Mouse (Mus musculus) heart, embryonic 10.5 days (tissue): ENCODE results near the gene Tmem9b. TPM values are rescaled to one million over a fixed set of nuclear protein-coding genes. Genes with fewer than 3 reads are reported as not detected.

Experiments
- DNase-seq: peaks from one replicate; pipeline ENCODE4 v3.0.0-alpha.2; 2017; ENCODE audit warnings: low spot score
- H3K27ac ChIP-seq: fragments of 300-500 bp; sonication (generic); 2 replicates; pipeline ENCODE4 v1.5.1; 2016; ENCODE audit warnings: mild to moderate bottlenecking
- H3K27me3 ChIP-seq: fragments of 300-500 bp; sonication (generic); 2 replicates; pipeline ENCODE4 v1.6.1; 2016; ENCODE audit warnings: mild to moderate bottlenecking; ENCODE audit not compliant: poor library complexity, insufficient read depth, severe bottlenecking
- H3K36me3 ChIP-seq: fragments of 300-500 bp; sonication (generic); 2 replicates; pipeline ENCODE4 v1.6.1; 2016; ENCODE audit warnings: mild to moderate bottlenecking, moderate library complexity
- H3K4me1 ChIP-seq: fragments of 300-500 bp; sonication (generic); 2 replicates; pipeline ENCODE4 v1.6.1; 2016; ENCODE audit warnings: mild to moderate bottlenecking
- H3K4me3 ChIP-seq: fragments of 300-500 bp; sonication (generic); 2 replicates; pipeline ENCODE4 v1.5.1; 2016; ENCODE audit warnings: mild to moderate bottlenecking, moderate library complexity
- H3K9me3 ChIP-seq: fragments of 300-500 bp; sonication (generic); 2 replicates; pipeline ENCODE4 v1.6.1; 2016; ENCODE audit warnings: mild to moderate bottlenecking, moderate library complexity
- WGBS: fragments of 180-500 bp; shearing (Covaris S2); methylation state at CpG from one replicate; pipeline ENCODE4 v1.1.7; 2016; 5-methylcytosine and 5-hydroxymethylcytosine counted together
- polyA plus RNA-seq: library from polyadenylated mRNA; unstranded; fragments of >200 nt; fragmentation: Nextera tagmentation; extraction: Ambion mirVana; gene quantifications from 2 replicates; pipeline ENCODE4 v1.2.1, GENCODE M21; 2016

The Tmem9b gene
- polyA plus RNA-seq, 1 experiment from 2014 or later: 45.9 TPM

- Histone ChIP-seq H3K4me3 (no peak overlapping the region), H3K4me1 (no peaks in the 10 kb centered on the region), H3K27ac (no peak overlapping the region), H3K9me3 (no peaks in the 10 kb centered on the region), H3K36me3 (no peaks in the 10 kb centered on the region), H3K27me3 (no peaks in the 10 kb centered on the region)
- DNase-seq: no peak
- WGBS: 89% methylated on average over 8 of the region's 8 CpGs
Observed at GRCm38 (mm10) chr7:109723114-109723513, 29.6 kb downstream of the Tmem9b start.

GRCm38 (mm10) chr7:109722618-109723017 lies 30.1 kb downstream of the Tmem9b start:
- H3K36me3 ChIP-seq: no peaks in the 10 kb centered on the region
- DNase-seq: no peak
- WGBS: 91% methylated on average over 2 of the region's 2 CpGs

GRCm38 (mm10) chr7:109719286-109719685 lies 33.4 kb downstream of the Tmem9b start:
- H3K9me3 ChIP-seq: no peaks in the 10 kb centered on the region
- H3K4me1 ChIP-seq: no peaks in the 10 kb centered on the region
- no peak overlapping the region for H3K27ac ChIP-seq
- DNase-seq: no peak
- H3K4me3 ChIP-seq: no peak overlapping the region
- no peaks in the 10 kb centered on the region for H3K36me3 ChIP-seq
- peaks cover 5% of the 10 kb centered on the region; the same call in 1 of the 2 replicates for H3K27me3 ChIP-seq
- 66% methylated on average over 9 of the region's 9 CpGs for WGBS

More at GRCm38 (mm10) chr7:109722618-109723017, 30.1 kb downstream of the Tmem9b start:
- Histone ChIP-seq H3K27me3 (no peaks in the 10 kb centered on the region), H3K9me3 (no peaks in the 10 kb centered on the region), H3K4me1 (no peaks in the 10 kb centered on the region), H3K4me3 (no peak overlapping the region), H3K27ac (no peak overlapping the region)

- peaks cover 33% of the 10 kb centered on the region for H3K36me3 ChIP-seq
- peaks cover 5% of the 10 kb centered on the region; the same call in 1 of the 2 replicates for H3K27me3 ChIP-seq
- WGBS: 88% methylated on average over 2 of the region's 2 CpGs
- H3K4me3 ChIP-seq: no peak overlapping the region
- no peak for DNase-seq
- no peaks in the 10 kb centered on the region for H3K9me3 ChIP-seq
- no peak overlapping the region for H3K27ac ChIP-seq
- H3K4me1 ChIP-seq: peaks cover 21% of the 10 kb centered on the region
Observed at GRCm38 (mm10) chr7:109713434-109713982, 39.2 kb downstream of the Tmem9b start.

- DNase-seq: no peak
- Histone ChIP-seq H3K27me3 (peaks cover 5% of the 10 kb centered on the region; the same call in 1 of the 2 replicates), H3K36me3 (peaks cover 33% of the 10 kb centered on the region), H3K9me3 (no peaks in the 10 kb centered on the region), H3K27ac (no peak overlapping the region), H3K4me3 (no peak overlapping the region), H3K4me1 (peaks cover 34% of the 10 kb centered on the region)
- 88% methylated on average over 7 of the region's 7 CpGs for WGBS
Observed at GRCm38 (mm10) chr7:109712198-109712597, 40.5 kb downstream of the Tmem9b start.

GRCm38 (mm10) chr7:109710069-109710468 lies 42.6 kb downstream of the Tmem9b start:
- Histone ChIP-seq H3K4me1 (peaks cover 39% of the 10 kb centered on the region), H3K27me3 (no peaks in the 10 kb centered on the region), H3K4me3 (no peak overlapping the region), H3K36me3 (peaks cover 33% of the 10 kb centered on the region), H3K27ac (peak overlapping the region; percentile 60), H3K9me3 (no peaks in the 10 kb centered on the region)
- no peak for DNase-seq
- 27% methylated on average over 1 of the region's 1 CpGs for WGBS

- DNase-seq: peak; percentile 79
- Histone ChIP-seq H3K27ac (peak overlapping the region; percentile 60), H3K36me3 (peaks cover 33% of the 10 kb centered on the region), H3K9me3 (no peaks in the 10 kb centered on the region), H3K4me1 (peaks cover 42% of the 10 kb centered on the region), H3K4me3 (no peak overlapping the region), H3K27me3 (no peaks in the 10 kb centered on the region)
- WGBS: 20% methylated on average over 3 of the region's 3 CpGs
Observed at GRCm38 (mm10) chr7:109708961-109709382, 43.7 kb downstream of the Tmem9b start.

- WGBS: 45% methylated on average over 4 of the region's 4 CpGs
- DNase-seq: no peak
- 0 out of 2 replicates have a peak overlapping the region, but pooled peaks have one; percentile 12 for H3K27ac ChIP-seq
- no peaks in the 10 kb centered on the region for H3K27me3 ChIP-seq
- H3K36me3 ChIP-seq: peaks cover 25% of the 10 kb centered on the region
- H3K9me3 ChIP-seq: no peaks in the 10 kb centered on the region
- H3K4me3 ChIP-seq: no peak overlapping the region
- H3K4me1 ChIP-seq: peaks cover 53% of the 10 kb centered on the region
Observed at GRCm38 (mm10) chr7:109707023-109707785, 45.5 kb downstream of the Tmem9b start.

- no peaks in the 10 kb centered on the region for H3K9me3 ChIP-seq
- H3K27ac ChIP-seq: peak overlapping the region; percentile 90
- DNase-seq: no peak
- WGBS: 53% methylated on average over 3 of the region's 3 CpGs
- peak overlapping the region; percentile 73 for H3K4me3 ChIP-seq
- peaks cover 40% of the 10 kb centered on the region for H3K4me1 ChIP-seq
- H3K27me3 ChIP-seq: no peaks in the 10 kb centered on the region
- H3K36me3 ChIP-seq: no peaks in the 10 kb centered on the region
Observed at GRCm38 (mm10) chr7:109704461-109704860, 48.2 kb downstream of the Tmem9b start.

GRCm38 (mm10) chr7:109704016-109704377 lies 48.7 kb downstream of the Tmem9b start:
- no peak for DNase-seq
- Histone ChIP-seq H3K27ac (peak overlapping the region; percentile 90), H3K27me3 (no peaks in the 10 kb centered on the region), H3K9me3 (no peaks in the 10 kb centered on the region), H3K36me3 (no peaks in the 10 kb centered on the region), H3K4me1 (peaks cover 37% of the 10 kb centered on the region), H3K4me3 (peak overlapping the region; percentile 73)
- 2% methylated on average over 17 of the region's 17 CpGs for WGBS

GRCm38 (mm10) chr7:109703190-109704015 lies 49.3 kb downstream of the Tmem9b start, which contains the start of the genes St5 and Akip1:
St5 (minus strand) TSS chr7:109703605.
Akip1 (plus strand) TSS chr7:109703690.
- peak within 1 kb of the TSS; percentile 90 for H3K27ac ChIP-seq
- peaks cover 31% of the 10 kb centered on the region for H3K4me1 ChIP-seq
- H3K4me3 ChIP-seq: peak within 1 kb of the TSS; percentile 73
- H3K9me3 ChIP-seq: no peaks in the 10 kb centered on the region
- H3K27me3 ChIP-seq: no peaks in the 10 kb centered on the region
- under 1% methylated on average over 61 of the region's 61 CpGs for WGBS
- H3K36me3 ChIP-seq: no peaks in the 10 kb centered on the region
- DNase-seq: peak; percentile 98

GRCm38 (mm10) chr7:109702721-109703120 lies 50.0 kb downstream of the Tmem9b start:
- H3K4me1 ChIP-seq: peaks cover 24% of the 10 kb centered on the region; the same call in 1 of the 2 replicates
- H3K9me3 ChIP-seq: no peaks in the 10 kb centered on the region
- H3K4me3 ChIP-seq: peak overlapping the region; percentile 73
- DNase-seq: no peak
- no peaks in the 10 kb centered on the region for H3K27me3 ChIP-seq
- WGBS: 34% methylated on average over 4 of the region's 4 CpGs
- no peak overlapping the region for H3K27ac ChIP-seq
- no peaks in the 10 kb centered on the region for H3K36me3 ChIP-seq
